Mouse (Mus musculus) liver, postnatal 0 days (tissue): Measurements from ENCODE around the gene Gm12695.

Experiments
- CTCF ChIP-seq: sonication (generic); IDR thresholded peaks from 2 replicates; pipeline ENCODE4 v1.5.1; 2016; ENCODE audit warnings: antibody characterized with exemption, low read depth
- EP300 ChIP-seq: IDR thresholded peaks from 2 replicates; pipeline ENCODE4 v1.6.1; 2016; ENCODE audit warnings: antibody characterized with exemption, low read depth, mild to moderate bottlenecking

- TF ChIP-seq CTCF: no peak
- TF ChIP-seq EP300: no peak
Observed at GRCm38 (mm10) chr4:96722301-96722700, 62.7 kb downstream of the Gm12695 start.
